Mouse (Mus musculus) A20 (cell line): Measurements from ENCODE around the gene Fhit.

ENCODE experiments used
- DNase-seq: peaks from one replicate; pipeline ENCODE4 v3.0.0-alpha.2; 2011; ENCODE audit warnings: low read depth, low spot score

The Fhit gene

DNA sequence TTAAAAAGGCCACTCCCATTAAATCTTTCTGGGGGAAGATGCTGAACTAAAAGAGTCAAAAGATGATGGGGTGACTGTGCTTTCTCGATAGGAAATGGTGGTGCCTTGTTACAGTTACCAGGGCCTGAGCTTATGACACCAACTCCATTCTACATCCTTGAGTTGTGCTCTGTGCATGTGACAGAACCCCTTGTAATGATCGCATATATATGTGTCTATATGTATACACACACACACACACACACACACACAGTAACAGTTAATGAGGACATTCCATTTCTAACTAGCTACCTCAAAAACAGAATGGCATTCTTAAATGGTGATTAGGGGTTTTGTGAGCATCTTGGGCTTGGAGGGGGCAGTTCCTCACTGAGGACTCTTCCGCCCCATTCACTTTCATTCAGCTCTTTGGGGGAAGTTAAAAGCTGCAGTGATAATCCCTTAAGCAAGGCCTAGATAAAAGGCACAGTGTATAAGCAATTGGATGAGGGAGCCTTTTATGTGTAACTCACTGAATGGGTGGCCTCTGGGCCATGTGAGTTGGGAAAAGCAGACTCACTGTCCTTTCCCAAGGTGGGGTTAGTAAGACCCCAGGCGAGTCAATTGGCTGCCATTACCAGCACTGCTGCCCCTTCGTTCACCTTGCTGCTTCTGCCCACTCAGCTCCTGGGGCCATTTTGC, 449.9 kb downstream of the Fhit start:
- no peak for DNase-seq

- no peak for DNase-seq
These were observed 451.0 kb downstream of the Fhit start for GRCm38 (mm10) chr14:10710796-10711311.

DNA sequence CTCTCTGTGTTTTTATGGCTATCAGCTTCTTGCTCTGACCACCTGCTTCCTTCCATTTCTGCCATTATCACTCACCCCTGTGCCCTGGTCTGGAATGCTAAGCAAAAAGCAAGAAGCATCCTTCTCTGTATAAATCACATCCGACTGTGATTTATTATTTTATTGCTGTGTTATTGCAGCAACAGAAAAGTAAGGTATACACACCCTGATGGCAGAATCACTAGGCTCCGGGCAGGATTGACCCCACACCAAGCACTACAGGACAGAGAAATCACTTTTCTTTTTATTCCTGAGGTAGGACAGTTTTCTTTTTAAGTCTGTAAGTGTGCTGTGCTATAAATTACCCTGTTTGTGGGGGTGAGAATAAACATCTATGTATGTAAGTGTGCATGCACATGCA, 460.1 kb downstream of the Fhit start:
- DNase-seq, result no peak

GRCm38 (mm10) chr14:10680041-10680440, 481.8 kb downstream of the Fhit start:
- DNase-seq, result no peak

DNA sequence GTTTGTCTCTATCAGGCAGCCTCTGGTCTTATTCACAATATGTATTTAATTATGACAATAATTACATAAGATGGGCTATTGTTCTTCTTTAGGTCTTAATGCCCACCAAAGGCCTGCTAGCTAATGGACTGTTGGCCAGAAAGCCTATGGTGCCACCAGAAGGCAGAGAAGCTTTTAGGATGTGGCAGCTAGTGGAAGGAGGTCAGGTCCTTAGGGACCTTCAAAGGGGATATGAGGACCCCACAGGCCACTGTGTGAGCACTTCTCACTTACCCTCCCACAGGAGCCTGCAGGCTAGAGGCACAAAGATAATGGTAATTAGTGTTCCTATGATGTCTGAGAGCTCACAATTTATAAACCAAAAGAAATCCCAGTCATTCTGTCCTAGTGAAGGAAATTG, 482.2 kb downstream of the Fhit start:
- DNase-seq, result no peak

- no peak for DNase-seq
These were observed 484.2 kb downstream of the Fhit start for GRCm38 (mm10) chr14:10677627-10678026.

DNA sequence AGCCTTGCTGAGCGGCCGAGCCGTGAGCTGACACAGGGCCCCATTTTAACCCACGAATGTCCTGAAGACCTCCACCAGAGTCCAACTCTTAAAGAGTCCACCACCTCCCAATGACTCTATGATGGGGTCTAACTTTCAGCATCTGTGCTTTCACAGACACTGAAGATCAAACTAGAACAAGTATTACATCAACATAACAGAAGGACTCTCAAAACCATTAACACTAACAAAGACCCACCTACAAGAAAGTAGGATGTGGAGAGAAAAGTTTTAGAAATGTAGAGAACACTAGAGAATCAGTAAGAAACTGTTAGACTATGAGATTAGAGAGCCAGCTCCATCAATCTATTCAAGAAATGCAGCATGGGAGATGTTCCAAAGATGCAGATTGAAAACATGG, 501.6 kb downstream of the Fhit start:
- DNase-seq, result no peak

- DNase-seq, result no peak
These were observed 502.5 kb downstream of the Fhit start for GRCm38 (mm10) chr14:10659326-10659725.

GRCm38 (mm10) chr14:10658219-10658618, 503.6 kb downstream of the Fhit start:
- no peak for DNase-seq

DNA sequence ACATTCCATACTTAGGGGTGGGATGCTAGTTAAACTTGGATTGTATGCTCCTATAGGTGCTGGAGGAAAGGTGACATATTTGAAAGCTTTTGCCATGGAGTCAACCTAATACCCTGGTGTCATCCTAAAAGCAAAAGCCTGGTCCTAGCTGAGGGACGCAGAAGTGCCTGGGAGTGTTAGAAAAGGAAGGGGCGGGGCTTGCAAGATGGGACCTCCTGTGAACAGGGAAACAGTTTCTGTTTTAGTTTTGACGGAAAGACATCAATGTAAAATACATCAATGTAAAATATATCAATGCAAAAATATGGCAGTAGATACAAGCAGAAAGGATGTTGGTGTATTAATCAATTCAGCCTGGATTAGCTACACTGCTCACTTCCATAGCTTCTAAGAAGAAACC, 504.5 kb downstream of the Fhit start:
- DNase-seq, result no peak

DNA sequence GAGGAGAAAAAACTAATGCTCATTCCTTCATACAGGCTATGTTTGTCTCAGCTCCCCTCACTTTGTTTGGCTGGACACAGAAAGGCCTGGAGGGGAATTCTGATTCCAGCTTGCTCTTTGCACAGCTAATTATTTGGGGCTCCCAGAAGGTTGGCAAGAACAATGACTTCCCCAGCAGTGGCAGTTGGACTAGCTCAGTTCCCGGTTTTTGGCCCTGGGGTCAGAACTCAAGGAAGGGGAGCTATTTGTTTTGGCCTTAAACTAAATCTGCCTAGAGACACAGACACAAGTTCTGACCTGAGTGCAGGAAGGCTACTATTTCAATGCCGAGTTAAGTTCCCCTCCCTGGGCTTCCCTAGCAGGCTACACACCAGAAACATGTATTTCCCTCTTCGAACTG, 506.0 kb downstream of the Fhit start:
- DNase-seq, result no peak

DNA sequence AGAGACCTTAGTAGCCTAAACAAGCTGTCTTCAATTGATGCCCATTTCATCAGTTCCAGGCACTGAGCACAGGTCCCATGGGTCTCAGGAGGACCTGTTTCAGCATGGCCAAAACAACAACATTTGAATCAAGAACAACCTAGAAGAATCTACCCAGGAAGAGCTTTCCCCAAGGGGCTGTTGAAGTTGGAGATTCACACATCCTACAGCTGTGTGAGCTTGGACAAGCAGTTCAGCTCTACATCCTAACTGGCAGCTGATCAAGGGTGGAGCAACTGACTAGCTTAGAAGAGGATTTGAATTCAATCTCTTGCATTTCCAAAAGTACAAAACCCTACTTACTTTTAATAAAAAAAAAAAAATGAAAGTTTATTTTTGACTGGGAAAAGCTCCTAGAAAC, 514.0 kb downstream of the Fhit start:
- DNase-seq, result no peak

DNA sequence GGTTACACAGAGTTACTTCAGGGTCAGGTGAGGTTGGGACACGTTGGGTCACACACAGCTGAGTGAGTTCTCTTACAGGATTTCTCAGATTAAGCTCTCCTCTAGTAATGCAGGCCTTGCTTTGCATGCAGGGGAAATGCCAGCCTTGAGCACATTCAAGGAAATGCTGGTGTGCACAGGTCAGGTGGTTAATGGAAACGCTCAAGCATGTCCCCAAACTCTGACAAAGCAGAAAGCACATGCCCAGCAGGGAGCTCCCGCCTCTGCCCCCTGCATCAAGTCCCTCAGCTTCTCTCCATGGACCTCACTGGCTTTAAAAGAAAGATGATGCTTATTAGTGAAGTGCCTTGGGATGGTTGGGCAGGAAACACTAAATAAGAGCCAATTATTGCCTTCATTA, 530.1 kb downstream of the Fhit start:
- DNase-seq, result no peak

DNA sequence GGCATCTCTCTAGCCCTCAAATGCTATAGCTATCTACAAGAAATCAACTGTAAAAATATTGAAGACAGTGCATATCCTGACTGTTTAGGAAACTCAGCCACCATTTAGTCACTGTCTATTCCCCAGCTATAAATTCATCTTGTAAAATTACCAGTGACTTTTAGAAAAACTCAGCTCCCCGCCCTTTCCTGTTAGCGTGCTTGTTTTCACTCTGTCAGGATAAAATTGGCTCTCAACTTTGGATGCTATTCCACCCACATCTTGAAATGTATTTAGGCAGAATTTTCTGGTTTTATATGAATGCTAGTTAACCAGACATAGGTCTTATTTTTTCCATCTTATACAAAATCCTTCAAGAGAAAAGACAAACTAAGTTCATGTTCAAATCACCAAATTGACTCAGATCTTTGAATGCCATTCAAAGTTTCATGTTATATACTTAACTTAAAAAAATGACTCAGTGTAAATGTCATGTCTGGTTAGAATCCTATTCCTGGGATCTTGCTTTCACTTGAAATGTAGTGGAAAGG, 530.9 kb downstream of the Fhit start:
- DNase-seq, result no peak

DNA sequence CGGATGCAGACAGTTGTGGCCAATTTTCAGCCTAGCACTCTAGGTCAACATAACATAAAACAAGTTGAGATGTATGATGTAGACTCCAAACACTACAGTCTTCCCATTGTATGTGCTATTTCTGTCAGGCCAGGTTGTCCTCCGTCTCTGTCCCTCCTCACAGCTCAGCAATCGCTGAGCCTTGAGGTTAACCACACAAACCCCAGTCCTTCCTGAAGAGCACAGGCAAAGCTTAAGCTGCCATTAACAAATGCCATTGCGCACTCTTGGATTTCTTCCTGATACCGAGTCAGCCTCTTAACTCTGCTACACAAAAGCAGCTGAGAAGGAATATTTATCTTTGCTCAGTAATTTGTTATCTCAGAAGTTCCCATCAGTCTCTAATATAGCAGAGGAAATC, 568.4 kb downstream of the Fhit start:
- DNase-seq, result no peak

GRCm38 (mm10) chr14:10568937-10569552, 592.8 kb downstream of the Fhit start:
- DNase-seq, result no peak

GRCm38 (mm10) chr14:10567771-10568170, 594.1 kb downstream of the Fhit start:
- DNase-seq, result no peak

- DNase-seq, result no peak
These were observed 607.1 kb downstream of the Fhit start for GRCm38 (mm10) chr14:10554755-10555154.

DNA sequence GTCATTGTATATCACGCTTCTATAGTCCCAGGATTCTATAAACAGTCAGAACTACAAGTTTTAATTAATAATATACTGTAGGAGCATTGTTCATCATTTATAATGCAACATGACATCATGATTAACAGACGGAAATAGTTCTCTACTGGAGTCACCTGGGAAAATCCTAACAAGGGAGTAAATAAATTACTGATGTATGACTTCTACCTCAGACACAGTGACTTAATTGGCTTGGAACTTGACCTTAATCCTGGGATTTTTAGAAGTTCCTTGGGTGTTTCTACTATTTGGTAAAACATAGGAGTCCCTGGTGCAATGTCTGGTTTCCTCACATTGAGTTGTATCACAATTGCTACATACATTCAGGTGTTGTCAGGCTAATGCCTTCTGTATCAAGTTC, 613.2 kb downstream of the Fhit start:
- no peak for DNase-seq

DNA sequence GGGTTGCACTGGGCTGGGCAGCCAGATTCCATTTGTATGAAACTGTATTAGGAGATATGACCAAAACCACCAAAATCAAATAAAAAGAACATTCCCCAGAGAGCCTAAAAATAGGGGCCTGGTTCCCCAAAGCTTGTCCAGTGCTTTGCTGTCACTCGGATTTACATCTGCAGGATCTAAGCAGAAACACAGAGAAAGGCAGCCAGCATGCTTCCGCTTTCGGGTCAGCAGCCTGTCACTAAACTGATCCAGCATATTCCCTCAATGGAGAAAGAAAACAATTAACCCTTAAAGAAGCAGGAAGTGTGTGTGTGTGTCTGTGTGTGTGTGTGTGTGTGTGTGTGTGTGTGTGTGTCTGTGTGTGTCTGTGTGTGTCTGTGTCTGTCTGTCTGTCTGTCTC, 615.9 kb downstream of the Fhit start:
- no peak for DNase-seq

GRCm38 (mm10) chr14:10534862-10535261, 627.0 kb downstream of the Fhit start:
- peak; percentile 32 for DNase-seq

- DNase-seq, result no peak
These were observed 629.9 kb downstream of the Fhit start for GRCm38 (mm10) chr14:10531748-10532500.
